Mouse (Mus musculus) induced T-regulatory cell, adult 2 months (primary cell): ENCODE data around the gene Gls.

Source experiments
- DNase-seq: peaks from one replicate; pipeline ENCODE4 v3.0.0-alpha.2; 2012; ENCODE audit warnings: low read depth

The Gls gene

DNA sequence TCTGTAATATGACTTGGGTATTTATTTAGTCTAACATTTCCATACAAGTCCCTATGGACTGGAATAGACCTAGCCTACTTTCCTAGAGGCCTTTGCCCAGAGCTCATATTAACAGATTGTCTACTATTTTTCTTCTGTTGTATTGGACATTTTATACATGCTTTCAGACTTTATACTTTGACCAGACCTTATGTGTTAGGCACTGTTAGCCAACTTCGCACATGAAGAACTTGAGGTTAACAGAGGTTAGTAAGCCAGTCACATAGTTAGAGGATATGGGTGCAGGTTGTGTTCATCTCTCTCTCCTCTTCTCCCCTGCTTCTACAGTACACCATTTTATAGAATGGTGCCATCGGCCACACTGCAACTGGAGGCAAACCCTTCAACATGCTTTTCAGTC is 75.0 kb downstream of the Gls start:
- no peak for DNase-seq

DNA sequence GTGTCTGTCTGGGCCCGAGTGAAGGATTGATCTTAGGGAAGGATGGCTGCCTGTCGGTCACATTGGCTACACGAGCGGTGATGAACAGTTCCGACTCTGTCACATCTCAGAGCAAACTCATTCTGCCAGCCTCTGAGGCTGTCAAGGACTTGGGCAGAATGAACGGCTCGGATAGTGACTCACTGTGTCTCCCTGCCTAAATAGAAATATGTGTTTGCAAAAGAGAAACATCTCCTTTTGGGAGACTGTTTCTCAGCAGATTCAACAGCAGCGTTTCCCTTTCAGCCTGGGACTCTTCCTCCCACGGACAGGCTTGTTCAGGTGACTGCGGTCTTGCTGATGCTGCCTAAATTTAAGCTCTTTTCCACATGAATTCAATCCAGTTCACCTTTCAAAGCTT is 76.7 kb downstream of the Gls start:
- DNase-seq: no peak

DNA sequence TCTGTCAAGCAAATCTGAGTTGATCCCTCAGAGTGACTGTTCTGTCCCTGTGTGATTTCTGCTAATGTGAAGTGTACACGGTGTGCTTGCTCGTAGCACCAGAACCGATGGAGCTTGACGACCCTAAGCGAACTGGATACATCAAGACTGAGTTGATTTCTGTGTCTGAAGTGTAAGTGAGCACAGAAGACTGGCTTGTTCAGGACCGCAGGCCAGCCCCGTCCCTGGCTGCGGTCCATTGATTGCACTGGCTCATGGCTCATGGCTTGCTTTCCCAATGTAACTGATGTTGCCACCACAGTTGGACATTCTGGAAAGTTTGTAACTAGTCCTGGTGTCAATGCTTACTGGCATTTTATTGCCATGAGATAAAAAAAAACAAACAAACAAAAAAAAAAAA is 78.1 kb downstream of the Gls start:
- DNase-seq: no peak

DNA sequence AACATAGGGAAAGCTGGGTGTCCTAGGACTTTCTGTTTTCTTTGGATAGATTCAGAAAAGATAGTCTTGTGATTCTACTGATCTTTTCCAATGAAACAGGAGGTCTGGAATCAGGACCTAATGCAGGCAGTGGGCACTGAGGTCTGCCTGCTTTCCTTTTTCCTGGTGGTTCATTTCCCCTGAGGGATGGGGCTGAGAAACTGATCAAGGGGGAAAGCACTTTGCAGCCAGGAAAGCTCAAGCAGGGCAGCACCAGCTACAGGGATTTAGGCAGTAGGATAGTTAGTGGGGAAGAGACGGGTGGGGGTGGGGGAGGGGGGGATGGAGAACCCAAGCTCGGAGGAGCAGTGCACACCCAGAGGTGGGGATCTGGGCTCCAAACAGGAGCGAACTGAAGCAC is 80.1 kb downstream of the Gls start:
- DNase-seq: no peak

DNA sequence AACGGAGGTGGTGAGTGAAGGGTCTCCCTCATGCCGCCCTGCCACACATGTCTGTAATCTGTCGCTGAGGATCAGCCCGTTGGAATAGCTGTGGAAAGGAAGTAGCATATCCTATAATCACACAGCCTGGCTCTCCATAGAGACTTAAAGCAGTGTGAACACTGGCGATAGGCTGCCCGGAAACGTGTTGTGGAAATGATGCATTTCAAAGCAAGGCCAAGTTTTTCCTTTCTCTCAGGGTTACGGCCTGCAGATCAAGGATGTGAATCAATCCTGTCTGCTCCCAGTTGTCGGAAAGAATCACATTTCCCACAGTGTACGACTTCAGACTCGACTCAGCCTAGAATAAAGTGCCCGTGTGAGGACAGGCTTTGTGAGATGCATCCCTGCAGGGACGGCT is 80.7 kb downstream of the Gls start:
- DNase-seq: no peak

DNA sequence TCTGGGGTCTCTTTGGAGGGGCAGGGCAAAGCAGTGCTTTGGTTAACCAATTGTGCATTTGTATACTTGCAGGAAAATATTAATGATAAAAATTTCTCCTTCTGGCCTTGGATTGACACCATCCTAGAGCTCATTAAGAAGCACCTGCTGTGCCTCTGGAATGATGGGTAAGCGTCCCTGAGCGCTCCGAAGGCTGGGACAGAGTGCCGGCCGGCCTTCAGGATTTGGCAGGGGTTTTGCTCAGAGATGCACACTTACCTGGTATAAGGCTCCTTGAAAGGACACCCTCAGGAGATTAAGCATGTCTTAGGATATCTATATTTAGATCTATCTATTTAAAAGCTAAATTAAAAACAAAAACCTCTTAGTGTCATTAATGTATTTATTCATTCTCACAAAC is 81.9 kb downstream of the Gls start:
- DNase-seq: no peak

DNA sequence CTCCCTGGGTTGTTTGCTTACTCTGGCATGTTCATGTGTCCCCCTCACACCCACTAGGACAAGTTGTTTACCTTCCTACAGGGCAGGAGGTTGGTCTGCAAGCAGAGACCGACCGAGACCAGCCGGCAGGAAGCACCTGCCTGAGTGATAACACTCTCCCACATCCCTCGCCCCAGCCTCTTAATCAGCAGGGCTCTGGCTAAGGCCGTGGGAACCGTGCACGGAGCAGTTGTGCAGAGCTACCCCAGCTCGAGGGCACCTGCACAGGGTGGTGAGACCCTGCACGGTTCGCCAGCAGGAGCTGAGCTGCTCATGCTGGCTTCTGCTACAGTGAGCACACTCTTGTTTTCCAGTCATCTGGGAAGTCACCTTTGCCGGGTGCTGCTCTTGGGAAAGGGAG is 82.4 kb downstream of the Gls start:
- peak; percentile 38 for DNase-seq

DNA sequence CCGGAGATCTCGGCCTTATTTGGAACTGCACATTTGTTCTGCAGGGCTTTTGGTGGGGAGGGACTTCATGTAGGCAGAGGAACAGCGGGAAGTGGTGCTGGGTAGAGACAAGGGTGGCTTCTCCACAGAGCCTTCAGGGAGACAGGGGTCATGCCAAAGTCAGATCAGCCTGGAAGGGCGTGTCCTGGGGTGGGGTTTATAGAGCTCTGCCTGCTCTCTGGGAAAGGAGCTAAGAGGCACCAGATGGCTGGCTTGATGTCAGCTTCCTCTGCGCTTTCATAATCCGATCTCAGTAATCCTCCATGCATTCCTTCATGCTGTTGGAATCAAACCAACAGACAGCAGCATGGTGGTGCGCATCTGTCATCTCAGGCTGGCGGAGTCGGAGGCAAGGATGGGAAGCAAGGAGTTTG is 83.1 kb downstream of the Gls start:
- no peak for DNase-seq

DNA sequence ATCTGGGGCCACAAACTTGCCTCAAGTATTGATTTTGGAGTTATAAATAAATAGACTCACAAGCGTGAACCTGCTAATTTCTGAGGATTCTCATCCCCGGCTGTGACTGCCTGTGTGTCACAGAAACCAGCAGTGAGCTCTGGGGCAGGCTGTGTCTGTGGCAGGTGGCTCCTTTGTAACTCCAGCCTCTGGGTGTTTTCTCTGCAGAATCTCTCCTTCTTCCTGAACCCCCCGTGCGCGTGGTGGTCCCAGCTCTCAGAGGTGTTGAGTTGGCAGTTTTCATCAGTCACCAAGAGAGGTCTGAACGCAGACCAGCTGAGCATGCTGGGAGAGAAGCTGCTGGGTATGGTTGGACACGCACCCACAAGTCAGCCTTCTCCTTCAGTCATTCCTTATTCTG is 84.3 kb downstream of the Gls start:
- DNase-seq: no peak

DNA sequence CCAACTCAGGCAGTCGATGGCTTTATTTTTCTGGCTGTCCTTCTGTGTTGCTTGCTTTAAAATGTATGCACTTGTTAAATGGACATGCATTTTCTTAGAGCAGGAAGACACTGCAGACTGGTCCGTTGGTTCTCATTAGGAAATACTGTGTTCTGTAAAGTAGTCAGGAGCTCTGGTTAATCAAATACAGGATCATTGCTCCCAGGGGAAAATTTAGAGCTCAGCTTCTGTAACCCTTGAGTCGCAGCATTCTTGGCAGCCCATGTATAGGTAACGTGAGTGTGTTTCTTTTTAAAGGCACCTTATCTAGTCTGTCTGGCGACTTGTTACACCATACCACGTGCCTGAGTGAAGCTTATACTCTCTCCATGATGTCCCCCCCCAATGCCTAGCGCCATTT is 84.9 kb downstream of the Gls start:
- no peak for DNase-seq

DNA sequence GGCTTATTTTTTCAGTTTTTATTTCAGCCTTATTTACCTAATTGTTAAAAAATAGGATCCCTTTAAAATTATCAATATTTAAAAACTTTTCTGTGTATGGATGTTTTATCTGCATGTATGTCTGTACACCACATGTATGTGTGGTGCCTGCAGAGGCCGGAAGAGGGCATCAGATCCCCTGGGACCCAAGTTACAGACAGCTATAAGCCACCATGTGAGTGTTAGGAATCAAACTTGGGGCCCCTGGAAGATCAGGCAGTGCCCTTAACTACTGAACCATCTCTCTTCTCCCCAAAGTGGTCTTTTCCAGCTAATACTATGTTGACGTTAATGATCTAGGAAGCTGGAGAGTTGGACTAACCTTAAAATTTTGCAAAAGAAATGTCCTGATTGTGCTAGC is 85.6 kb downstream of the Gls start:
- no peak for DNase-seq

DNA sequence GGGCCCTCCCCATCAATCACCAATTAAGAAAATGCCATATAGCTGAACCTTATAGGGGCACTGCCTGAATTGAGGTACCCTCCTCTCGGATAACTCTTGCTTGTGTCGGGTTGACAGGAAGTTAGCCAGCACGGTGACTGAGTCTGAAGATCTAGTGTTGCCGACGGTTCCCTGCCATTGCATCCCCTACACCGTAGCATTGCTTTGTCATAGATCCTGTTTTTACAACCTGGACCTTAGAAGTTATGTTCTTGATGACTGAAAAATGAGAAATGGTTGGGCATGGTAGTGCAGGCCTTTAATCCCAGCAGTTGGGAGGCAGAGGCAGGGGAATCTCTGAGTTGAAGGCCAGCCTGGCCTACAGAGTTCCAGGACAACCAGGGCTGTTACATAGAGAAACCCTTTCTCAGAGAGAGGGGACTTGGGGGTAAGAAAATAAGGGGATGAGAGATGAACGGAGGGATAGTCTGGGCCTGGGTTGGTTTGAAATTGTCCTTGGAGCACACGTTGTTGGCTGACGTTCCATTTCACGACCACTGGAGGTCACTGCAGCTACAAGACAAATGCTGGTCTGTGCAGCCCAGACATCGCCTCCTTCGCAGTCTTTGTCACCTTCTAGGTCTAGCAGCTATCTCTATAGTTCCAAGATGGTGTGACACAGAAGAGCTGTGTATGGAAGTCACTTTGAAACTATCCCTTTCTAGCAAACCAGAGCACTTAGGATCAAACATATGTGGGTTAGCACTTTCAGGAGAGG is 86.6 kb downstream of the Gls start:
- peak; percentile 76 for DNase-seq

DNA sequence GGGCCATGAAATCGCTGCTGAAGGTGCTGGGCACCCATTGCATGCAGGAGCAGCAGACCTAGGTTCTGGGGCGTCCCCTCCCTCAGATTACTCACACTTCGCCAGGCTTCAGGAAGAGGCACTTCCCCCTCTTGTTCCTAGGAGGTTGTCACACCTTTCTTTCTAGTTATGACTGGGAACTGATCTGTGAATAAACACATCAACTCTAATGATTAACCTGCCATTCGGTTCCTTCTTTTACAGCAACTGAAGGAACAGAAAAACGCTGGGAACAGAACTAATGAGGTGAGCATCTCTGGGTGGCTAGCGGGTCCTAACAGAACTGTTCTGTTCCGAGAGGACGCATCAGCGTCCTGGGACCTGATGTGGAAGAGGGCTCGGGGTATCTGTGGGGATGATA is 88.1 kb downstream of the Gls start:
- peak; percentile 44 for DNase-seq

DNA sequence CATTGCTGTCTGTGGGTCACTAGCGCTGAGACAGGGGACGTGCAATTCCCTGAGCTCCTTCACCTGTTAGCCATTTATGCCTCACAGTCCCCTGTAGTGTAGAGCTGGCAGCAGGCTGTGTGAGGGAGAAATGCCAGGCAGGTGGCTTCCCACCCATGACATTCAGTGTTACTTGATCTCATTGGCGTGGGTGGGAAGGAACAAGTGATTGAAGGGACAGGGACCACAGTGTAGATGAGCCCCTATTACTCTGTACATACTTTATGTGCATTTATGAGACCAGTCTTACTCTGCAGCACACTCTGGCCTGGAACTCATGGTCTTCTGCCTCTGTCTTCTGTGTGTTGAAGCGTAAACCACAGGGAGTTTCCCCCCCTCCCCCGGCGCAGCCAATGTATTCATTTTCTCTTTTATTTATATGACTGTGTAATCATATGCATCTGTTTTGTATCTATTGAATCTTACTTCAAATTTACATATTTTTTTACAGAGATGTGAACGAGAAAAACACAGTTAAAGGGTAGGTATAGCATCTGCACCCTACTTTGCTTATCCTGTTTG is 89.4 kb downstream of the Gls start:
- DNase-seq: peak; percentile 80

DNA sequence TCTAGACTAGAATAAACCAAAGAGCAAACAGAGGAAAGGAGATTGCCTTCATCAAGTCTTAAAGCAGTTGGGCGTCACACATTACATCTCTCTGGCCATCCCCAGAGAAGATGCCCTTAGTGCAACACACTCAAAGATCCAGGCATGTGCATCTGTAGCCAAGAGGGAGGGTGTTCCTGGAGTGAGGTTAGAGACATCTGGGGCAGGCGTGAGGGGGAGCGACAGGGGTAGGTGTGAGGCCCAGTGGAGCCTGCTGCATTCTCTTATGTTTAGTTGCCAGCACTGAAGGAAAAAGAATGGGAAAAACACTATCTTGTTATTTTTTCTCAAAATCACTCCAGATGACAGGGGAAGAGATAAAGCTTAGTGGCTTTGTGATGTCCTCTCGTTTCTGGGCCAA is 89.8 kb downstream of the Gls start:
- no peak for DNase-seq

DNA sequence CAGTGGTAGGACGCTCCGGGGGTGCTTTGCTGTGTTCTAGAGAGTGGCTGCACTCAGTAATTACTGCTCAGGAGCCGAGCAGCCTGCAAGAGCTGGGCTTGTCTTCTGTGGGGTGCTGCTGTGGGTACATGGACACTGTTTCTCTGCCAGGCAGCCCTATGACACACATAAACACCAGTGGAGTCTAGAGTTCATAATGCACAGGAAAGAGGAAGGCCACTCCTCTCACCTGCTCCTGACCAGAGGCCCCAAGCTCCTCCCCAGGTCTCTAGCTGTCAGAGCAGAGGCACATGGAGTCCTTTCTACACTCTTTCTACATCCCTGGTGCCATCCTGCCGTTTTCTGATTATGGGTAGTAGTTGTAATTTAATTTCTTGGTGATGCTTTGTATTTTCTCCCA is 90.9 kb downstream of the Gls start:
- DNase-seq: no peak

DNA sequence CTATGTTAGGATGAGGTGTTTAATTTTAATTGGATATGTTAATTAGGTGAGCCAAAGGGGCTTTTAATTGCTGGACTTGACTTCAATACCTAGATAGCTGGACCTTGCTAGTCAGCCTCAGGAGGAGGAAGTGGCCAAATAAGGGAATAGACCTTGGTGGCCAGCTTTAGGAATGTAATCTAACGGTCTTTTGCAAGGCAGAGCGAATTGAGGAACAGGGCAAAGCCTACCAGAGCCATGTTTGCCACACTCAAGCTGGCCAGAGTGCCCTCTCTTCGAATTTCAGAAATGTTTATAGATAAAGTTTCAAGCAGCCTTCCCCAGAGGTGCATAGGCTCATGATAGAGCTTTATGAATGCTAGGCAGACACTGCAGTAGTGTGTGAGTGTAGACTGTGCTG is 91.5 kb downstream of the Gls start:
- DNase-seq: no peak

DNA sequence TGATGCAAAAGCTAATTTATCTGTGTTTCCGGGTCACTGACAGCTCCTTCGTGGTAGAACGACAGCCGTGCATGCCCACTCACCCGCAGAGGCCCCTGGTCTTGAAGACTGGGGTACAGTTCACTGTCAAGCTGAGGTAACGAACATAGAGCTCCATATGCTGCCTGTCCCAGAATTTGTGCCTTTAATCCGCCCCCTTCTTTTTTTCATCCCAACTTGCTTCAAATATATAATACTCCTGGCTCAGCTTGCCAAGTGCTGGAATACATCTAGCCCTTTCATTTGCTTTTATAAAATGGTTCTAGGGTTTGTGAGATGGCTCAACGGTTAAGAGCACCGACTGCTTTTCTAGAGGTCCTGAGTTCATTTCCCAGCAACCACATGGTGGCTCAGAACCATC is 92.5 kb downstream of the Gls start:
- DNase-seq: no peak

DNA sequence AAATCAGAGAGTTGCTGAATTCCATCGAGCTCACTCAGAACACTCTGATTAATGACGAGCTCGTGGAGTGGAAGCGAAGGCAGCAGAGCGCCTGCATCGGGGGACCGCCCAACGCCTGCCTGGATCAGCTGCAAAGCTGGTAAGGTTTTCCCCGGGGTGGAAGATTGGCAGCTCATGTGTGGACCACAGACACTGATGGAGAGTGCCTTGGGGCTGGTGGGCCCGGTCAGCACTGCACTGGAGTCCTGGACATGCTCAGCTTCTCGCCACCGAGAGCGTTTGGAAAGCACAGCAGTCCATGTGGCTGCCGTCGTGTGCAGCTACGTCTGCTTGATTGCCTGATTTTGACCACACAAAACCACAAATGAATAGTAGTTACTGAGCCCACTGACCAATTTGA is 95.7 kb downstream of the Gls start:
- no peak for DNase-seq

DNA sequence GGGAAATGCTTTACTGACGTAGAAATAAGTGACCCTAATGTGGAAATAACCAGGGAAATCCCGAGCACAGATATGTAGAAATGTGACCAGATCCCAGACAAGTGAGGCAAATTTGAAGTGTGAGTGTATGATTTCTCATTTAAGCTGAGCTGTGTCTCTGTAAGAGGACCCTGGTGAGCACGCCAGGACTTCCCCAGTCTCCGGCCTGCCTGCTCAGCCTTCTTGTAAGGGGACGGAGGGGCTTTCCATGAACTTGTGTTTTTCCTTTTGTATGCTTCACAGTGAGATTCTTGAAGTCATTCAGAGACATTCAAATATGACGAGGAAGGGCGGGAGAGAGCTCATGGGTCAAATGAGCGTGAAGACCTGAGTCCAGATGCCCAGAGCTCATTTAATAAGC is 99.8 kb downstream of the Gls start:
- DNase-seq: peak; percentile 55

DNA sequence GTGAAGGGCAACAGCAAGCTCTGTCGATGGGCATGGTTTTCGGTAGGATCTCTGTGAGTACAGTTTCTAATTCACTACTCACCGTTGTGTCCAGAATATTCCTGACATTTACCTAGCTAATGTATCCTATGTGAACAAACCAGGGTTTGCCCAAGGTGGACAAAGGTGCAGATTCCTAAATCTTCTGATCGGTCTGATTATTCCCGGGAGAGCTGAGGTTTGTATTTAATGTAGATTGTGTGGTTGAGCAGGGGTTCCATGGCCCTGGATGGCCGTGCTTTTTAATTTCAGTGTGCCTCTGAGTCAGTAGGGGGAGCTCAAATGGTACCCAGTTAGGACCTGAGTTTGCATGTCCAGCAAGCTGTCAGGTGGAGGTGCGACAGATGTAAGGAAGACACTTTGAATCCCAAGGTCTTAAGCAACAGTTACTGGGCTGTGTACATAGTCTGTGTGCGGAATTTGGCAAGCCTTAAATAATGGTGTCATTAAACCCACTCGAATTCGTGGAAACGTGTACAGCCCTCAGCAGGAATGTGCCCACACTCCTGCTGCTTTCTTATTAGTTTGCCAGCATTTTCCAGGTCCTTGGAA is 101.2 kb downstream of the Gls start:
- DNase-seq: no peak

DNA sequence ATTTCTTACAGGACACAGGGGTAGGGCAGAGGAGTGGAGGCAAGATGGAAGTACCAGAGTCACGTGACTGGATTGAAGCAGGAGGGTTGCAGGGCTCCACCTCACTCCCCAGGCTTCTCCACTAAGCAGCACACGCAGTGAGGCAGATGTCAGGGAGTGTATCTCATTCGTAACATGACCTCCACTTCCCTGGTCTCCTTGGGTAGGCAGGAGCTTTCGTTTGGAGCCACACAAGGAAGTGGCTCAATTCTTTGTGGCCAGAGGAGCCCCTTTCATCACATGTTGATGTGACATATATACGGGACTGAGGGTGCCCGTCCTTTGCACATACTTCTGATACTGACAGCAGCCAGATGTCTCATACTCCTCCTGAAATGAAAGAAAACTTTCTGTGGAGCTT is 103.2 kb downstream of the Gls start:
- no peak for DNase-seq

DNA sequence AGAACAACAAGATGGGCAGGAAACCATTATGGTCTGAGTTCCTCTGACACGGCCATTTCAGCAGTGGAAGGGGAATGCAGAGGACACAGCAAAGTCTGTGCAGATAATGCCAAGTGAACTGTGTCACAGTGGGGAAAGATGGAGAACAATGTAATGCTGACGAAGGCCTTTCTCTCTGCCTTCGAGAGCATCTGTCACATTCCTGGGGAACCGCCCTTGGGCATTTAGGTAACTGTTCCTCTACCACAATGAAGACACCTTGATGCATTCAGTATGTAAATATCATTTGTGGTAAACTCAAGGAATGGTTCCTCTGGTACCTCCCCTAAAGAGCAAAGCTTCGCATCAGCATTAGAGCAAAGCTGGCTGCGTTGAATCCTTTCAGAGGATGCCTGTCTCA is 105.7 kb downstream of the Gls start:
- DNase-seq: no peak

DNA sequence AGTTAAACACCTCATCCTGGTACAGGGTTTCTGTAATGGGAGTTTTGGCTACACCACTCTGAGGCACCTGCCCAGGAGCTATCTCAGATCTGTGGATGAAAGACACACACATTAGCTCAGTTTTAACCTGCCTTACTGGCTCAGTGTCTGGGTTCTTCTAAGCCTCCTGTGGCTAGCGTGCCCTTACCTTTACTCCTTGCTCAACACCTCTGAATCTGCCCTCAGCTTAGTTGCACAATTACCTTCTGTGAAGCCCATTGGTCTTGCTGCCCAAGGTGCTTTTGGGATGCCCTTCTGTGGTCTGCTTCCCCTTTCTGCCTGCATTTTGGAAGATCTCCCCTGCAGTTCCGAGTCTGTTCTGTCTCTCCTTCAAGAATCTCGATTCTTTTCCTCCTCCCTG is 108.2 kb downstream of the Gls start:
- DNase-seq: no peak
